Mouse (Mus musculus) erythroblast, embryonic 14.5 days (primary cell): ENCODE measurements at regions not wholly inside any gene's neighbourhood (a gene's known extent, or its start where the extent isn't known, plus 50 kb on each side); places are given as distances from the start of the nearest gene placed in this dataset.

Experiments
- GATA1 ChIP-seq: IDR thresholded peaks from 2 replicates; pipeline ENCODE4 v1.6.1; 2012; ENCODE audit warnings: low read length, inconsistent platforms, mixed read lengths
- TAL1 ChIP-seq: IDR thresholded peaks from 3 replicates; pipeline ENCODE4 v1.6.1; 2012; ENCODE audit warnings: low read length, inconsistent platforms, mixed read lengths

- TF ChIP-seq GATA1: no peak
- TF ChIP-seq TAL1: no peak
Measured at GRCm38 (mm10) chr12:29368820-29369175, 159.4 kb upstream of the Myt1l start.
